Mouse (Mus musculus) adrenal gland, adult 8-10 months (tissue): Measurements from ENCODE around the gene Tspan9. TPM values are rescaled to one million over a fixed set of nuclear protein-coding genes. Genes with fewer than 3 reads are reported as not detected.

Source experiments
- DNase-seq: peaks from one replicate; pipeline ENCODE4 v3.0.0; 2022
- total RNA-seq, 4 experiments: library from RNA; stranded (reverse); gene quantifications; 2 replicates each; pipeline ENCODE4 v1.2.4; 2022

The Tspan9 gene
- total RNA-seq, 4 experiments from 2014 or later, result 47.8 to 65.5 (median 52.4) TPM

- DNase-seq, result no peak
Observed at GRCm38 (mm10) chr6:128132581-128132980, 10.8 kb downstream of the Tspan9 start.

- DNase-seq, result no peak
Observed at GRCm38 (mm10) chr6:128131390-128131789, 12.0 kb downstream of the Tspan9 start.

- DNase-seq, result no peak
Observed at GRCm38 (mm10) chr6:128130686-128131085, 12.7 kb downstream of the Tspan9 start.

GRCm38 (mm10) chr6:128129382-128129781 is 14.0 kb downstream of the Tspan9 start:
- DNase-seq, result no peak

- no peak for DNase-seq
Observed at GRCm38 (mm10) chr6:128127312-128127711, 16.1 kb downstream of the Tspan9 start.

- no peak for DNase-seq
Observed at GRCm38 (mm10) chr6:128126876-128127275, 16.5 kb downstream of the Tspan9 start.

- no peak for DNase-seq
Observed at GRCm38 (mm10) chr6:128125464-128125863, 17.9 kb downstream of the Tspan9 start.

- DNase-seq, result peak; percentile 80
Observed at GRCm38 (mm10) chr6:128124222-128124971, 19.0 kb downstream of the Tspan9 start.

- no peak for DNase-seq
Observed at GRCm38 (mm10) chr6:128122127-128122526, 21.3 kb downstream of the Tspan9 start.

- DNase-seq, result no peak
Observed at GRCm38 (mm10) chr6:128121691-128122090, 21.7 kb downstream of the Tspan9 start.

GRCm38 (mm10) chr6:128120806-128121205 is 22.6 kb downstream of the Tspan9 start:
- no peak for DNase-seq

- DNase-seq, result no peak
Observed at GRCm38 (mm10) chr6:128118670-128119230, 24.6 kb downstream of the Tspan9 start.

GRCm38 (mm10) chr6:128116836-128117542 is 26.4 kb downstream of the Tspan9 start:
- no peak for DNase-seq

GRCm38 (mm10) chr6:128116344-128116743 is 27.1 kb downstream of the Tspan9 start:
- DNase-seq, result no peak

- no peak for DNase-seq
Observed at GRCm38 (mm10) chr6:128115121-128115520, 28.3 kb downstream of the Tspan9 start.

- DNase-seq, result no peak
Observed at GRCm38 (mm10) chr6:128112605-128113004, 30.8 kb downstream of the Tspan9 start.

GRCm38 (mm10) chr6:128111784-128112183 is 31.6 kb downstream of the Tspan9 start:
- DNase-seq, result no peak

GRCm38 (mm10) chr6:128108324-128109035 is 34.9 kb downstream of the Tspan9 start:
- peak; percentile 67 for DNase-seq

GRCm38 (mm10) chr6:128107698-128108097 is 35.7 kb downstream of the Tspan9 start:
- no peak for DNase-seq

- no peak for DNase-seq
Observed at GRCm38 (mm10) chr6:128106154-128106553, 37.2 kb downstream of the Tspan9 start.

GRCm38 (mm10) chr6:128104712-128105324 is 38.6 kb downstream of the Tspan9 start:
- no peak for DNase-seq

GRCm38 (mm10) chr6:128103874-128104273 is 39.5 kb downstream of the Tspan9 start:
- no peak for DNase-seq
